Mouse (Mus musculus): ENCODE measurements around the gene Acsf3. TPM values are rescaled to one million over a fixed set of nuclear protein-coding genes. Genes with fewer than 3 reads are reported as not detected.

Gene Acsf3
- polyA plus RNA-seq, 1 experiment from 2014 or later, result 17.6 TPM

DNA sequence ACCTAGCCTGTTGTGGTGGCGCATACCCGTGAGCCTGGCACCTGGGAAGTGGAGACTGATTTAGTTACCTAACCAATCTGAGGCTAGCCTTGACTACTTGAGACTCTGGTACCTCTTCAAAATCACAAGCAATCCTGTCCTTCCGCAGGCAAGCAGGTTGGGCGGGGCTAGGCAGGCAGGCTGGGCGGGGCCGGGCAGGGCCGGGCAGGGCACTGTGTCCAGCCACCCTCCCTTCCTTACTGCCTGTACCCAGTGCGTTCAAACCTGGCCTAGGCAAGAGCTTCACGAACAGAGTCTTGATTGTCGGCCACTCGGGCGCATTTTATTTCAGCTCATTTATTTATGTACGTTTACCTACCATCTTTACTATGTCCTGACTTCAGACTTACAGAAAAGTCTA is 84.6 kb downstream of the Acsf3 start:
- Histone ChIP-seq H3K9ac (no peak overlapping the region), H3K36me3 (no peaks in the 10 kb centered on the region), H3K27me3 (peaks cover 7% of the 10 kb centered on the region; the same call in 1 of the 2 replicates), H3K4me3 (no peak overlapping the region), H3K9me3 (replicated peaks) (peaks cover 8% of the 10 kb centered on the region), H3K4me1 (no peaks in the 10 kb centered on the region), H3K4me2 (replicated peaks) (no peak overlapping the region), H3K27ac (no peak overlapping the region)
- whole genome bisulfite sequencing, result 67% methylated on average over 13 of the region's 13 CpGs
- ATAC-seq (ENCODE audit: low FRiP score), result no peak

GRCm38 (mm10) chr8:122864719-122865129 is 89.4 kb downstream of the Acsf3 start:
- 0 out of 2 replicates have a peak overlapping the region, but pooled peaks have one; percentile 19 for H3K9ac ChIP-seq
- ATAC-seq (ENCODE audit: low FRiP score), result no peak
- no peaks in the 10 kb centered on the region for H3K4me1 ChIP-seq
- H3K4me3 ChIP-seq, result peak overlapping the region; percentile 23
- H3K27ac ChIP-seq, result no peak overlapping the region
- 0 out of 2 replicates have a peak, but pooled peaks cover 2% of the 10 kb centered on the region for H3K27me3 ChIP-seq
- WGBS, result 55% methylated on average over 26 of the region's 26 CpGs
- H3K9me3 ChIP-seq (replicated peaks), result peaks cover 21% of the 10 kb centered on the region
- no peaks in the 10 kb centered on the region for H3K36me3 ChIP-seq
- peak overlapping the region; percentile 49 for H3K4me2 ChIP-seq (replicated peaks)

DNA sequence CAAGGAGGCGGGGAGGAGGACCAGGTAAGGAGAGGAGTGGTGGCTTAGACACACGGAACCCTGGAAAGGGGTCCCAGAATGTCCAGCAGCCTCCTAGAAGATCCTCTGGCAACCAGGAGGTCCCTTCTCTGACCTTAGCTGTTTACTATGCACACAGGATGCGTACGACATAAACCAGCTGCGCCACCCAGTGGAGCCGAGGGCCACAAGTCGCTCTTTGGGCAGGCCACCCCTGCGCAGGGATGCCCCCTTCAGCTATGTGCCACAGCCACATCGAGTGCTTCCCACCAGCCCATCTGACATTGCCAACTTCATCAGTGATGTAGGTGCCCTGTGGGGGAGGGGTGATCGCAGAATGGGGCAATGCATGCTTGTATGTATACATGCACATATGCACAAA is 90.2 kb downstream of the Acsf3 start:
- 0 out of 2 replicates have a peak, but pooled peaks cover 2% of the 10 kb centered on the region for H3K27me3 ChIP-seq
- H3K9ac ChIP-seq, result no peak overlapping the region
- peaks cover 21% of the 10 kb centered on the region for H3K9me3 ChIP-seq (replicated peaks)
- H3K36me3 ChIP-seq, result no peaks in the 10 kb centered on the region
- H3K4me2 ChIP-seq (replicated peaks), result peak overlapping the region; percentile 49
- 57% methylated on average over 10 of the region's 10 CpGs for WGBS
- H3K4me3 ChIP-seq, result peak overlapping the region; percentile 23
- peaks cover 3% of the 10 kb centered on the region for H3K4me1 ChIP-seq
- no peak for ATAC-seq (ENCODE audit: low FRiP score)
- H3K27ac ChIP-seq, result no peak overlapping the region

- Histone ChIP-seq H3K4me2 (replicated peaks) (no peak overlapping the region), H3K9me3 (replicated peaks) (peaks cover 21% of the 10 kb centered on the region), H3K4me1 (peaks cover 5% of the 10 kb centered on the region), H3K36me3 (no peaks in the 10 kb centered on the region), H3K27me3 (0 out of 2 replicates have a peak, but pooled peaks cover 2% of the 10 kb centered on the region), H3K9ac (no peak overlapping the region), H3K27ac (no peak overlapping the region), H3K4me3 (no peak overlapping the region)
- 79% methylated on average over 8 of the region's 8 CpGs for WGBS
- ATAC-seq (ENCODE audit: low FRiP score), result no peak
Measured at GRCm38 (mm10) chr8:122866231-122866630, 90.9 kb downstream of the Acsf3 start.

Other genes starting within 250 kb of the Acsf3 start
- 8.9 TPM in 2 replicates for gene Piezo1, start 224.2 kb upstream of the Acsf3 start, polyA plus RNA-seq (2016; fragmentation: Nextera tagmentation; extraction: Ambion mirVana)
- gene Cdt1, start 207.5 kb upstream of the Acsf3 start, polyA plus RNA-seq (2016; fragmentation: Nextera tagmentation; extraction: Ambion mirVana), result 22.7 and 23.9 TPM in 2 replicates
- gene Aprt, start 198.6 kb upstream of the Acsf3 start, polyA plus RNA-seq (2016; fragmentation: Nextera tagmentation; extraction: Ambion mirVana), result 160 and 185 TPM in 2 replicates
- 6.3 and 6.9 TPM in 2 replicates for gene Galns, start 164.0 kb upstream of the Acsf3 start, polyA plus RNA-seq (2016; fragmentation: Nextera tagmentation; extraction: Ambion mirVana)
- gene Trappc2l, start 163.8 kb upstream of the Acsf3 start, polyA plus RNA-seq (2016; fragmentation: Nextera tagmentation; extraction: Ambion mirVana), result 48.2 and 52.6 TPM in 2 replicates
- not detected in 2 replicates for gene Pabpn1l, start 152.7 kb upstream of the Acsf3 start, polyA plus RNA-seq (2016; fragmentation: Nextera tagmentation; extraction: Ambion mirVana)
- 17.1 and 17.3 TPM in 2 replicates for gene Cbfa2t3, start 76.4 kb upstream of the Acsf3 start, polyA plus RNA-seq (2016; fragmentation: Nextera tagmentation; extraction: Ambion mirVana)
- gene Cdh15, start 72.5 kb downstream of the Acsf3 start, polyA plus RNA-seq (2016; fragmentation: Nextera tagmentation; extraction: Ambion mirVana), result 1.9 and 6.1 TPM in 2 replicates

All from hindbrain, embryonic 12.5 days (tissue).